Mouse (Mus musculus): ENCODE measurements at regions not wholly inside any gene's neighbourhood (a gene's known extent, or its start where the extent isn't known, plus 50 kb on each side); places are given as distances from the start of the nearest gene placed in this dataset.

GRCm38 (mm10) chr12:50191733-50192612 lies 456.9 kb downstream of the Prkd1 start:
- H3K27me3 ChIP-seq (ENCODE audit: control insufficient read depth, insufficient read depth, low read length): no peaks in the 10 kb centered on the region
- DNase-seq: no peak
- no peak overlapping the region for H3K4me3 ChIP-seq (replicated peaks; ENCODE audit: insufficient read depth, low read depth, low read length)
- no peak for TF ChIP-seq CTCF (IDR thresholded peaks at IDR 0.05; ENCODE audit: borderline replicate concordance, insufficient read depth, low read depth, low read length)
- TF ChIP-seq POLR2A (IDR thresholded peaks at IDR 0.05; ENCODE audit: borderline replicate concordance, insufficient read depth, low read length): no peak
- 63% methylated on average over 11 of the region's 11 CpGs for WGBS
- no peak overlapping the region for H3K27ac ChIP-seq (ENCODE audit: insufficient read depth, low read length)
- no peaks in the 10 kb centered on the region for H3K4me1 ChIP-seq (ENCODE audit: control insufficient read depth, insufficient read depth, low read length)

- 91% methylated on average over 3 of the region's 3 CpGs for WGBS
- no peak overlapping the region for H3K4me3 ChIP-seq (replicated peaks; ENCODE audit: insufficient read depth, low read depth, low read length)
- no peaks in the 10 kb centered on the region for H3K4me1 ChIP-seq (ENCODE audit: control insufficient read depth, insufficient read depth, low read length)
Observed at GRCm38 (mm10) chr12:50193501-50193900, 455.4 kb downstream of the Prkd1 start.

GRCm38 (mm10) chr12:50194714-50195113 lies 454.2 kb downstream of the Prkd1 start:
- TF ChIP-seq CTCF (IDR thresholded peaks at IDR 0.05; ENCODE audit: borderline replicate concordance, insufficient read depth, low read depth, low read length) (no peak), POLR2A (IDR thresholded peaks at IDR 0.05; ENCODE audit: borderline replicate concordance, insufficient read depth, low read length) (no peak)
- H3K27ac ChIP-seq (ENCODE audit: insufficient read depth, low read length): no peak overlapping the region
- H3K4me3 ChIP-seq (replicated peaks; ENCODE audit: insufficient read depth, low read depth, low read length): no peak overlapping the region
- H3K27me3 ChIP-seq (ENCODE audit: control insufficient read depth, insufficient read depth, low read length): no peaks in the 10 kb centered on the region
- DNase-seq: no peak
- no peaks in the 10 kb centered on the region for H3K4me1 ChIP-seq (ENCODE audit: control insufficient read depth, insufficient read depth, low read length)

More at GRCm38 (mm10) chr12:50193501-50193900, 455.4 kb downstream of the Prkd1 start:
- no peak overlapping the region for H3K27ac ChIP-seq (ENCODE audit: insufficient read depth, low read length)
- DNase-seq: no peak
- TF ChIP-seq CTCF (IDR thresholded peaks at IDR 0.05; ENCODE audit: borderline replicate concordance, insufficient read depth, low read depth, low read length) (no peak), POLR2A (IDR thresholded peaks at IDR 0.05; ENCODE audit: borderline replicate concordance, insufficient read depth, low read length) (no peak)
- H3K27me3 ChIP-seq (ENCODE audit: control insufficient read depth, insufficient read depth, low read length): no peaks in the 10 kb centered on the region

GRCm38 (mm10) chr12:50196339-50196738 lies 452.6 kb downstream of the Prkd1 start:
- Histone ChIP-seq H3K4me1 (ENCODE audit: control insufficient read depth, insufficient read depth, low read length) (no peaks in the 10 kb centered on the region), H3K27ac (ENCODE audit: insufficient read depth, low read length) (no peak overlapping the region), H3K4me3 (replicated peaks; ENCODE audit: insufficient read depth, low read depth, low read length) (no peak overlapping the region), H3K27me3 (ENCODE audit: control insufficient read depth, insufficient read depth, low read length) (no peaks in the 10 kb centered on the region)
- DNase-seq: no peak
- TF ChIP-seq POLR2A (IDR thresholded peaks at IDR 0.05; ENCODE audit: borderline replicate concordance, insufficient read depth, low read length): no peak
- TF ChIP-seq CTCF (IDR thresholded peaks at IDR 0.05; ENCODE audit: borderline replicate concordance, insufficient read depth, low read depth, low read length): no peak
- 29% methylated on average over 2 of the region's 2 CpGs for WGBS

GRCm38 (mm10) chr12:50241139-50241538 lies 407.8 kb downstream of the Prkd1 start:
- 98% methylated on average over 1 of the region's 1 CpGs for WGBS
- Histone ChIP-seq H3K27ac (ENCODE audit: insufficient read depth, low read length) (no peak overlapping the region), H3K4me3 (replicated peaks; ENCODE audit: insufficient read depth, low read depth, low read length) (no peak overlapping the region), H3K27me3 (ENCODE audit: control insufficient read depth, insufficient read depth, low read length) (no peaks in the 10 kb centered on the region), H3K4me1 (ENCODE audit: control insufficient read depth, insufficient read depth, low read length) (no peaks in the 10 kb centered on the region)
- no peak for DNase-seq
- TF ChIP-seq POLR2A (IDR thresholded peaks at IDR 0.05; ENCODE audit: borderline replicate concordance, insufficient read depth, low read length): no peak
- no peak for TF ChIP-seq CTCF (IDR thresholded peaks at IDR 0.05; ENCODE audit: borderline replicate concordance, insufficient read depth, low read depth, low read length)

GRCm38 (mm10) chr12:50258901-50259300 lies 390.0 kb downstream of the Prkd1 start:
- Histone ChIP-seq H3K4me1 (ENCODE audit: control insufficient read depth, insufficient read depth, low read length) (no peaks in the 10 kb centered on the region), H3K4me3 (replicated peaks; ENCODE audit: insufficient read depth, low read depth, low read length) (no peak overlapping the region), H3K27me3 (ENCODE audit: control insufficient read depth, insufficient read depth, low read length) (no peaks in the 10 kb centered on the region), H3K27ac (ENCODE audit: insufficient read depth, low read length) (no peak overlapping the region)
- WGBS: 68% methylated on average over 4 of the region's 4 CpGs
- TF ChIP-seq POLR2A (IDR thresholded peaks at IDR 0.05; ENCODE audit: borderline replicate concordance, insufficient read depth, low read length): no peak
- TF ChIP-seq CTCF (IDR thresholded peaks at IDR 0.05; ENCODE audit: borderline replicate concordance, insufficient read depth, low read depth, low read length): no peak
- DNase-seq: no peak

GRCm38 (mm10) chr12:50261072-50261471 lies 387.8 kb downstream of the Prkd1 start:
- Histone ChIP-seq H3K27ac (ENCODE audit: insufficient read depth, low read length) (no peak overlapping the region), H3K4me3 (replicated peaks; ENCODE audit: insufficient read depth, low read depth, low read length) (no peak overlapping the region), H3K27me3 (ENCODE audit: control insufficient read depth, insufficient read depth, low read length) (no peaks in the 10 kb centered on the region), H3K4me1 (ENCODE audit: control insufficient read depth, insufficient read depth, low read length) (no peaks in the 10 kb centered on the region)
- no peak for DNase-seq
- 58% methylated on average over 4 of the region's 4 CpGs for WGBS
- TF ChIP-seq CTCF (IDR thresholded peaks at IDR 0.05; ENCODE audit: borderline replicate concordance, insufficient read depth, low read depth, low read length) (no peak), POLR2A (IDR thresholded peaks at IDR 0.05; ENCODE audit: borderline replicate concordance, insufficient read depth, low read length) (no peak)

GRCm38 (mm10) chr12:50273239-50273880 lies 375.5 kb downstream of the Prkd1 start:
- Histone ChIP-seq H3K27ac (ENCODE audit: insufficient read depth, low read length) (no peak overlapping the region), H3K27me3 (ENCODE audit: control insufficient read depth, insufficient read depth, low read length) (no peaks in the 10 kb centered on the region), H3K4me1 (ENCODE audit: control insufficient read depth, insufficient read depth, low read length) (no peaks in the 10 kb centered on the region), H3K4me3 (replicated peaks; ENCODE audit: insufficient read depth, low read depth, low read length) (no peak overlapping the region)
- no peak for DNase-seq
- TF ChIP-seq POLR2A (IDR thresholded peaks at IDR 0.05; ENCODE audit: borderline replicate concordance, insufficient read depth, low read length) (no peak), CTCF (IDR thresholded peaks at IDR 0.05; ENCODE audit: borderline replicate concordance, insufficient read depth, low read depth, low read length) (no peak)
- WGBS: 89% methylated on average over 2 of the region's 2 CpGs

All from cerebellum, adult 2 months (tissue).